Mouse (Mus musculus) embryonic facial prominence, embryonic 14.5 days (tissue): ENCODE results near the gene Gm10271. TPM values are rescaled to one million over a fixed set of nuclear protein-coding genes. Genes with fewer than 3 reads are reported as not detected.

Experiments used
- ATAC-seq: fragments of 200-750 bp; cut with Nextera tagmentation; 2 replicates; pipeline ENCODE4 v1.8.0; 2017; ENCODE audit warnings: low read depth, moderate number of reproducible peaks, moderate TSS enrichment
- DNase-seq: peaks from one replicate; pipeline ENCODE4 v3.0.0-alpha.2; 2015; ENCODE audit warnings: low spot score
- H3K27ac ChIP-seq: fragments of 300-500 bp; sonication (generic); replicated peaks from 2 replicates; pipeline ENCODE4 v1.5.1; 2014; ENCODE audit warnings: low read depth, mild to moderate bottlenecking, low read length, moderate library complexity
- H3K27me3 ChIP-seq: fragments of 300-500 bp; sonication (generic); replicated peaks from 2 replicates; pipeline ENCODE4 v1.6.1; 2014; ENCODE audit warnings: low read length; ENCODE audit not compliant: control insufficient read depth, insufficient read depth
- H3K36me3 ChIP-seq: fragments of 300-500 bp; sonication (generic); 2 replicates; pipeline ENCODE4 v1.6.1; 2014; ENCODE audit warnings: low read length, mixed read lengths; ENCODE audit not compliant: control insufficient read depth, insufficient read depth
- H3K4me1 ChIP-seq: fragments of 300-500 bp; sonication (generic); 2 replicates; pipeline ENCODE4 v1.6.1; 2014; ENCODE audit warnings: antibody characterized with exemption, low read length; ENCODE audit not compliant: control insufficient read depth, insufficient read depth
- H3K4me2 ChIP-seq: fragments of 300-500 bp; sonication (generic); 2 replicates; pipeline ENCODE4 v1.6.1; 2014; ENCODE audit warnings: low read depth, mild to moderate bottlenecking, low read length, moderate library complexity, mixed read lengths
- H3K4me3 ChIP-seq: fragments of 300-500 bp; sonication (generic); 2 replicates; pipeline ENCODE4 v1.5.1; 2014; ENCODE audit warnings: low read depth, mild to moderate bottlenecking, low read length
- H3K9ac ChIP-seq: fragments of 300-500 bp; sonication (generic); 2 replicates; pipeline ENCODE4 v1.6.1; 2014; ENCODE audit warnings: low read depth, mild to moderate bottlenecking, low read length, moderate library complexity, mixed read lengths
- H3K9me3 ChIP-seq: fragments of 300-500 bp; sonication (generic); 2 replicates; pipeline ENCODE4 v1.6.1; 2016; ENCODE audit warnings: low read length; ENCODE audit not compliant: control insufficient read depth
- WGBS: fragments of 180-500 bp; shearing (Covaris S2); extraction: QIAGEN DNeasy Blood & Tissue Kit; methylation state at CpG from one replicate; pipeline ENCODE4 v1.1.7; 2014; 5-methylcytosine and 5-hydroxymethylcytosine counted together
- polyA plus RNA-seq: library from polyadenylated mRNA; unstranded; fragments of >200 nt; fragmentation: Nextera tagmentation; extraction: Ambion mirVana; gene quantifications from 2 replicates; pipeline ENCODE4 v1.2.1, GENCODE M21; 2014

Gm10271 gene
- polyA plus RNA-seq, 1 experiment from 2014 or later = not detected

DNA sequence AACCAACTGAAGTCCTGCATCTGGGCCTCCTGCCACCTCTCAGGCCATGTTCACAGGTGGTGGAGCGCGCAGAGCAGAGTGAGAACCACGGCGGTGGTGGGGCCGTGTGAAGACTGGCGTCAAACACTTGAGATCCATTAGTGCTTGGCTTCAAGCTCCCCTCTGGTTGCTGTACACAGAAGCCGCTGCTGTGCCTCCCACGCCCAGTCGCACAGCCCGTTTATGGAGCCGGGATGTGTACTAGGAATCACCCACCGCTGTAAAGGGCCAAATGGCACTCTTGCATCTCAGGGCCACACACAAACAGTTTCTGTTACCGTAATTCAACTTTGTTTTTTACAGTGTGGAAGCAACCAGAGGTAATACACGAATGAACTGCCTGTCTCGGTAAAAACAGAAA lies 50.2 kb downstream of the Gm10271 start:
- H3K9me3 ChIP-seq = no peaks in the 10 kb centered on the region
- no peaks in the 10 kb centered on the region for H3K27me3 ChIP-seq
- DNase-seq = no peak
- H3K4me1 ChIP-seq = no peaks in the 10 kb centered on the region
- no peak overlapping the region for H3K4me2 ChIP-seq
- WGBS = 92% methylated on average over 15 of the region's 15 CpGs
- no peak overlapping the region for H3K9ac ChIP-seq
- peaks cover 49% of the 10 kb centered on the region for H3K36me3 ChIP-seq
- no peak for ATAC-seq
- H3K27ac ChIP-seq = no peak overlapping the region
- no peak overlapping the region for H3K4me3 ChIP-seq

GRCm38 (mm10) chr10:116921416-116921815 lies 51.0 kb downstream of the Gm10271 start:
- no peak overlapping the region for H3K4me2 ChIP-seq
- H3K4me1 ChIP-seq = no peaks in the 10 kb centered on the region
- H3K4me3 ChIP-seq = no peak overlapping the region
- 90% methylated on average over 15 of the region's 15 CpGs for WGBS
- no peak overlapping the region for H3K9ac ChIP-seq
- no peak overlapping the region for H3K27ac ChIP-seq
- H3K27me3 ChIP-seq = no peaks in the 10 kb centered on the region
- no peaks in the 10 kb centered on the region for H3K9me3 ChIP-seq
- H3K36me3 ChIP-seq = peaks cover 42% of the 10 kb centered on the region
- DNase-seq (no peak), ATAC-seq (no peak)

- WGBS = 90% methylated on average over 8 of the region's 8 CpGs
- Histone ChIP-seq H3K27me3 (no peaks in the 10 kb centered on the region), H3K27ac (no peak overlapping the region), H3K36me3 (peaks cover 39% of the 10 kb centered on the region), H3K9ac (no peak overlapping the region), H3K9me3 (no peaks in the 10 kb centered on the region), H3K4me2 (no peak overlapping the region), H3K4me3 (no peak overlapping the region), H3K4me1 (no peaks in the 10 kb centered on the region)
- ATAC-seq = no peak
- no peak for DNase-seq
Observed at GRCm38 (mm10) chr10:116920641-116921040, 51.8 kb downstream of the Gm10271 start.

DNA sequence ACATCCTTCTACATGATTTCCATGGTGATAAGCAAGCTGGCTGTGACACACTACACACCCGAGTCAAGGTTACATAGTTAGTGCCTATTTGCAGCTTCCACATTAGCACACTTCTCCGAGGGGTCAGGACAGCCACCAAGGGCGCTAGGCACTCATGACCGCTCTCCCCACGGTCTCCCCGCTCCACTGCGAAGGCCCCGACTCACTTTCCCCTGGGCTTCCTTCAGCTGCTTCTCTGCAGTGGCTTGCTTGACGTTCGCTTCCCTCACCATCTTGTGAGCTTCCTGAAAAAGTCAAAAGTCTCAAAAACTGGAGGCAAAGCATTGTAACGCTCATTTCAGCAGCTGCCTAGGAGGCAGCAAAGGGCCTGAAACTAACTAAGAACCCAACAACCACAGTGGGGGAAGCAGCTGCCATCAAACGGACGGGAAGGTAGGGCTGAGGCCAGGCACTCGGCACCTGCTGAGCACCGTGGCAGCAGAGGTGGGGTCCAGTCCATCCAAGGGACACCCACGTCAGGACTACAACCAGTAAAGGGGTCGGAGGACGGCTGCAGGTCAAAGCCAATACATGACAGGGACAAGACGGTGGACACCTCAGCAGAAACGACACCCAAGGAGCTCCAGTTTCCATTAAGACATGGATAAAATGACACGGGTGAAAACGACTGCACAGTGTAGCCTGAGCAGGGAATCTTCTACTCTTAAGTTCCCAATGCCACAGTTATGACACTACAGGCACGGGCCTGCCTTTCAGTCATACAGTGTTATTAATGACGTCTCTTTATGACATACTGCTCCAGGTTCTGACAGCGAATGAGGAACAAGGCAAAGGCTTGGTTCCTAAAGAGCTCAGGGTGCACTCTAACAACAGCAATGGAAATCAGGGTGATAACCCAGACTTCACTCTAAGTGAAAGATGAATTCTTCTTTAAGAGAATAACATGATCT lies 52.8 kb downstream of the Gm10271 start:
- DNase-seq (no peak), ATAC-seq (no peak)
- no peaks in the 10 kb centered on the region for H3K27me3 ChIP-seq
- no peaks in the 10 kb centered on the region for H3K9me3 ChIP-seq
- H3K4me2 ChIP-seq = no peak overlapping the region
- no peak overlapping the region for H3K9ac ChIP-seq
- no peaks in the 10 kb centered on the region for H3K4me1 ChIP-seq
- H3K36me3 ChIP-seq = peaks cover 35% of the 10 kb centered on the region
- WGBS = 85% methylated on average over 25 of the region's 25 CpGs
- H3K4me3 ChIP-seq = no peak overlapping the region
- no peak overlapping the region for H3K27ac ChIP-seq

- Histone ChIP-seq H3K27ac (no peak overlapping the region), H3K36me3 (peaks cover 37% of the 10 kb centered on the region), H3K9ac (no peak overlapping the region), H3K27me3 (no peaks in the 10 kb centered on the region), H3K9me3 (no peaks in the 10 kb centered on the region), H3K4me3 (no peak overlapping the region), H3K4me1 (no peaks in the 10 kb centered on the region), H3K4me2 (no peak overlapping the region)
- DNase-seq = no peak
- no peak for ATAC-seq
- 72% methylated on average over 8 of the region's 8 CpGs for WGBS
Observed at GRCm38 (mm10) chr10:116916581-116916980, 55.8 kb downstream of the Gm10271 start.

- H3K36me3 ChIP-seq = peaks cover 44% of the 10 kb centered on the region
- H3K4me3 ChIP-seq = no peak overlapping the region
- H3K4me2 ChIP-seq = no peak overlapping the region
- 94% methylated on average over 8 of the region's 8 CpGs for WGBS
- H3K9me3 ChIP-seq = no peaks in the 10 kb centered on the region
- DNase-seq = no peak
- no peak overlapping the region for H3K9ac ChIP-seq
- no peak overlapping the region for H3K27ac ChIP-seq
- H3K4me1 ChIP-seq = no peaks in the 10 kb centered on the region
- no peaks in the 10 kb centered on the region for H3K27me3 ChIP-seq
- ATAC-seq = no peak
Observed at GRCm38 (mm10) chr10:116915286-116915685, 57.1 kb downstream of the Gm10271 start.

DNA sequence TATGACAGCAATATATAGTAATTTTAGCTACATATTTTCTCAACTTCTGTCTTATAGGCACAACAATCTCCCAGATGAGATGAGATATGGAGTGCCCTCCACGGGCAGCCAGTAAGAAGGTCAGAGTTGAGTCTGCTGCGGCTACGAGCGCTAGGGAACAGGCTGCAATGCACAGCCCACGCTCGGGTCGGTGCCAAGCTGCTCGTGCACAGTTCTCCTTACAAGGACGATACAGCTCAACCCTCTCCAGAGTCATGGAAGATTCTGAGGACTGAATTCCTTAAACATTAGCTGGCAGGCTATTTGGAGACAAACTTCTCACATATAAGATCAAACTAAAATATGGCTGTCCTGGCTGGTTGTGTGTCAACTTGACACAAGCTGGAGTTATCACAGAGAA lies 57.8 kb downstream of the Gm10271 start:
- no peak overlapping the region for H3K27ac ChIP-seq
- DNase-seq (no peak), ATAC-seq (no peak)
- H3K4me3 ChIP-seq = no peak overlapping the region
- no peaks in the 10 kb centered on the region for H3K9me3 ChIP-seq
- WGBS = 92% methylated on average over 9 of the region's 9 CpGs
- no peak overlapping the region for H3K4me2 ChIP-seq
- no peaks in the 10 kb centered on the region for H3K27me3 ChIP-seq
- no peak overlapping the region for H3K9ac ChIP-seq
- no peaks in the 10 kb centered on the region for H3K4me1 ChIP-seq
- H3K36me3 ChIP-seq = peaks cover 50% of the 10 kb centered on the region

GRCm38 (mm10) chr10:116913647-116914273 lies 58.6 kb downstream of the Gm10271 start:
- Histone ChIP-seq H3K36me3 (peaks cover 57% of the 10 kb centered on the region), H3K4me3 (no peak overlapping the region), H3K9ac (no peak overlapping the region), H3K4me2 (no peak overlapping the region), H3K9me3 (no peaks in the 10 kb centered on the region), H3K27ac (no peak overlapping the region), H3K4me1 (no peaks in the 10 kb centered on the region), H3K27me3 (no peaks in the 10 kb centered on the region)
- ATAC-seq (no peak), DNase-seq (no peak)
- 80% methylated on average over 17 of the region's 17 CpGs for WGBS
